Mouse (Mus musculus): ENCODE results near the gene Ankrd50. TPM values are rescaled to one million over a fixed set of nuclear protein-coding genes. Genes with fewer than 3 reads are reported as not detected.

The Ankrd50 gene
- 23.7 and 28.2 TPM in 2 replicates for polyA plus RNA-seq (2012; ENCODE audit: insufficient read depth, insufficient read length, missing spikeins)

- peak within 1 kb of the TSS; percentile 89 for H3K4me3 ChIP-seq (ENCODE audit: insufficient read depth, low read depth, low read length)
- H3K27ac ChIP-seq (replicated peaks; ENCODE audit: low read depth, low read length): peak within 1 kb of the TSS; percentile 62
- peaks cover 12% of the 10 kb centered on the region for H3K4me1 ChIP-seq (ENCODE audit: control insufficient read depth, insufficient read depth, insufficient read length, low read length)
Observed at GRCm38 (mm10) chr3:38484191-38485106, at the start of gene Ankrd50. Gene Ankrd50 (minus strand): TSS chr3:38484844.

DNA sequence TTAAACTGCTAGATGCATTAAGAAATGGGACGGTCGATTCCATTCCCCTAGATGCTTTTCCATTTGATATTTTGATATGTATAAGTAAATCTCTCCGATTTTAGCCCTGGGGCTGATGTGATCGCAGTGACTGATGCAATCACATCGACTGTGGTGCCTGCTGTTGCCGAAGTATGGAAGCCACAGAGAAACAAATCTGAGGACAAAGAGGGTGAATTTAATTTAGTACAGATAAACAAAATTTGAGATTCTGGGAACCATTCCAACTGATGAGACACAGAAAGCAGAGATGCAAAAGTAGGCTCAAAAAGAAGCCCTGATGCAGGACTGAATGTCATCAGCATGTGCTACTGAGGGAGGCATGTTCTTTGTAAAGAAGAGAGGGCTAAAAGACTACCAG lies 49.6 kb upstream of the Ankrd50 start:
- Histone ChIP-seq H3K27ac (replicated peaks; ENCODE audit: low read depth, low read length) (no peak overlapping the region), H3K4me1 (ENCODE audit: control insufficient read depth, insufficient read depth, insufficient read length, low read length) (no peaks in the 10 kb centered on the region), H3K4me3 (ENCODE audit: insufficient read depth, low read depth, low read length) (no peak overlapping the region)

DNA sequence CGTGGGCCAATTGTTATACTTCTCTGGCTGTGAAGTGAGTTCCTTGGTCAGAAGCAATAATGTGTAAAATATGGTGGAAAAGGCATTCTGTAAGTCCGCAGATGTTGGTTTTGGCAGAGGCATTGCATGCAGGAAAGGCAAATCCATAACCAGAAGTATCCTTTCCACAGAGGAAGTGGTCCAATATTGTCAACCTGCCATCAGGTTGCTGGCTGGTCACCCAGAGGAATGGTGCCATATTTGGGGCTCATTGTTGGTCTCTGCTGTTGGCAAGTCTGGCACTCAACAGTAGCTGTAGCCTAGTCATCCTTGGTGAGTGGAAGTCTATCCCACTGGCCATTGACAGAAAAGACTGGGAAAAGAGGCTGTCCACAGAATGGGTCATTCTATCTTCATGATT lies 35.8 kb upstream of the Ankrd50 start:
- Histone ChIP-seq H3K4me3 (ENCODE audit: insufficient read depth, low read depth, low read length) (no peak overlapping the region), H3K4me1 (ENCODE audit: control insufficient read depth, insufficient read depth, insufficient read length, low read length) (no peaks in the 10 kb centered on the region)

GRCm38 (mm10) chr3:38519971-38520370 lies 35.3 kb upstream of the Ankrd50 start:
- no peak overlapping the region for H3K27ac ChIP-seq (replicated peaks; ENCODE audit: low read depth, low read length)
- no peak overlapping the region for H3K4me3 ChIP-seq (ENCODE audit: insufficient read depth, low read depth, low read length)
- H3K4me1 ChIP-seq (ENCODE audit: control insufficient read depth, insufficient read depth, insufficient read length, low read length): no peaks in the 10 kb centered on the region

More for the DNA sequence above, 35.8 kb upstream of the Ankrd50 start:
- H3K27ac ChIP-seq (replicated peaks; ENCODE audit: low read depth, low read length): no peak overlapping the region

GRCm38 (mm10) chr3:38503606-38504005 lies 19.0 kb upstream of the Ankrd50 start:
- Histone ChIP-seq H3K4me1 (ENCODE audit: control insufficient read depth, insufficient read depth, insufficient read length, low read length) (no peaks in the 10 kb centered on the region), H3K27ac (replicated peaks; ENCODE audit: low read depth, low read length) (no peak overlapping the region), H3K4me3 (ENCODE audit: insufficient read depth, low read depth, low read length) (no peak overlapping the region)

DNA sequence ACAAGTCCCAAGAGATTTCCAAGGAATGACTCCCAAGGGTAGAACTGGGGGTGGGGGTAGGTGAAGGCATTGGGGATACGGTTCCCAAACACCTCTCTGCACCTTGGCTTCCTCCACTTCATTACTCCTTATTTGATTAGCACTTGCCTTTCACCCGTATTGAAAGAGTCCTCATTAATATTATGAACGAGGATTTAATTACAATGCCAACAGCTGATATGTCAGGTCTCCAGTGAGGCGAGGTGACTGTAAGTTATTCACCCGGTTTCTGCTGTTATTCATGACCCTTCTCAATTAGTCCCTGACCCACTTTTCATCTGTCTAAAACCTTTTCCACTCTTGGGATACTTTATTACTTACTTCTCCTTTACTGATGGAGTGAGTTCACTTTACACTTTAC lies 17.5 kb upstream of the Ankrd50 start:
- Histone ChIP-seq H3K4me1 (ENCODE audit: control insufficient read depth, insufficient read depth, insufficient read length, low read length) (no peaks in the 10 kb centered on the region), H3K27ac (replicated peaks; ENCODE audit: low read depth, low read length) (no peak overlapping the region)

GRCm38 (mm10) chr3:38501739-38502138 lies 17.1 kb upstream of the Ankrd50 start:
- Histone ChIP-seq H3K27ac (replicated peaks; ENCODE audit: low read depth, low read length) (no peak overlapping the region), H3K4me3 (ENCODE audit: insufficient read depth, low read depth, low read length) (no peak overlapping the region), H3K4me1 (ENCODE audit: control insufficient read depth, insufficient read depth, insufficient read length, low read length) (no peaks in the 10 kb centered on the region)

More for the DNA sequence above, 17.5 kb upstream of the Ankrd50 start:
- no peak overlapping the region for H3K4me3 ChIP-seq (ENCODE audit: insufficient read depth, low read depth, low read length)

DNA sequence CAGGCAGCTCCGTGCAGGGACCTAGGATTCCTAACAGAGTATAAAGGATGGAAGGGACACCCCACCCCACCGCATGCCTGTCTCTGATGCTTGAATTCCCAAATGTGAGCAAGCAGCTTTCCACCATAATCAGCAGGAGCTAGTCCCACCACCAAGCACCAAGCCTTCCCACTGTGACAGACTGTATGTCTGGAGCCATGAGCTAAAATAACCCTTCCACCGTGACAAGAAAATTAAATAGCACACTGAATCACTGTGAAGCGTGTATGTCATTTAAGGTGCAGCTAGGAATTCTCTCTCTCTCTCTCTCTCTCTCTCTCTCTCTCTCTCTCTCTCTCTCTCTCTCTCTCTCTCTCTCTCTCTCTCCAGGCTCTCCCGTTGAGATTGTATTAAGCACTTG lies 16.7 kb upstream of the Ankrd50 start:
- Histone ChIP-seq H3K27ac (replicated peaks; ENCODE audit: low read depth, low read length) (no peak overlapping the region), H3K4me3 (ENCODE audit: insufficient read depth, low read depth, low read length) (no peak overlapping the region), H3K4me1 (ENCODE audit: control insufficient read depth, insufficient read depth, insufficient read length, low read length) (no peaks in the 10 kb centered on the region)

DNA sequence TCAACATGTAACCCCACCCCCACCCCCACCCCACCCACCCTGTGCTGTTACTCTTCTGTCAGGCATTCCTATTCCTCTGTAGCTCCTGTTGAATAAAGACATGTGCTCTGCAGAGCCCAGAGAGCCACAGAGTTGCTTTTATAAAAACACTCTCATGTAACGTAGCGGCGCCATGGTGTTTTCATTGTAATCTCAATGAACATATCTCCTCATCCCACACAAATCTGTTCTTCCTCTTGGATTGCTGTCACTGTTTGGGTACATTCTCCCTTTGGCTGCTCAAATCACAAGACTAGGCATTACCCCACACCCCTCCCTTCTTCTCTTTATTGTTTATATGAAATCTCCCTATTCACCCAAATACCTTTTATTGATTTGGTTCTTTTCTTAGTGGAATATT lies 13.9 kb upstream of the Ankrd50 start:
- H3K4me1 ChIP-seq (ENCODE audit: control insufficient read depth, insufficient read depth, insufficient read length, low read length): no peaks in the 10 kb centered on the region
- H3K27ac ChIP-seq (replicated peaks; ENCODE audit: low read depth, low read length): no peak overlapping the region
- no peak overlapping the region for H3K4me3 ChIP-seq (ENCODE audit: insufficient read depth, low read depth, low read length)

GRCm38 (mm10) chr3:38496795-38497385 lies 12.2 kb upstream of the Ankrd50 start:
- H3K4me3 ChIP-seq (ENCODE audit: insufficient read depth, low read depth, low read length): no peak overlapping the region
- H3K27ac ChIP-seq (replicated peaks; ENCODE audit: low read depth, low read length): no peak overlapping the region
- no peaks in the 10 kb centered on the region for H3K4me1 ChIP-seq (ENCODE audit: control insufficient read depth, insufficient read depth, insufficient read length, low read length)

GRCm38 (mm10) chr3:38491702-38492101 lies 7.1 kb upstream of the Ankrd50 start:
- no peak overlapping the region for H3K27ac ChIP-seq (replicated peaks; ENCODE audit: low read depth, low read length)
- H3K4me3 ChIP-seq (ENCODE audit: insufficient read depth, low read depth, low read length): no peak overlapping the region
- no peaks in the 10 kb centered on the region for H3K4me1 ChIP-seq (ENCODE audit: control insufficient read depth, insufficient read depth, insufficient read length, low read length)

- H3K4me1 ChIP-seq (ENCODE audit: control insufficient read depth, insufficient read depth, insufficient read length, low read length): no peaks in the 10 kb centered on the region
- H3K4me3 ChIP-seq (ENCODE audit: insufficient read depth, low read depth, low read length): no peak overlapping the region
- no peak overlapping the region for H3K27ac ChIP-seq (replicated peaks; ENCODE audit: low read depth, low read length)
Observed at GRCm38 (mm10) chr3:38491236-38491635, 6.6 kb upstream of the Ankrd50 start.

- Histone ChIP-seq H3K4me1 (ENCODE audit: control insufficient read depth, insufficient read depth, insufficient read length, low read length) (no peaks in the 10 kb centered on the region), H3K27ac (replicated peaks; ENCODE audit: low read depth, low read length) (no peak overlapping the region), H3K4me3 (ENCODE audit: insufficient read depth, low read depth, low read length) (no peak overlapping the region)
Observed at GRCm38 (mm10) chr3:38490720-38491119, 6.1 kb upstream of the Ankrd50 start.

DNA sequence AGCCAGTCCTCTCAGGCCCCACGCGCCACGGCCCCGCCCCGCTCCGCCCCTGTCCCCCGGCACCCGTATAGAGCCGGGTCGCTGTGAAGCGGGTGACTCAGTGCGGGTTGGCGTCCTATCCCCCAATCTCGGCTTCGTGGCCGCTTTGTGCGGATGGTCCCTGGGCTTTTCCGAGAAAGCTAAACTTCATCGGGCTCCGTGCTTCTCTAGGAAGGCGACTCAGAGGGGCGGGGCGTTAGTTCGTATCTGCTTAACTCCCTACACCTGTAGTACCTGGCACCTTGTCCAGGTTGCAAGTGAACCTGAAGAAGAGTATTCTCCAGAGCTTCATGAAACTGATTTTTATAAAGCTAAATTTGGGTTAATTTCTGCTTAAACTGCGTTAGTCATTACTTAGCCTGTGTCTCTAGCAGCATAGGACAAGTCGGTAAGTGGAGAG lies 482 bp upstream of the Ankrd50 start:
- peak overlapping the region; percentile 49 for H3K27ac ChIP-seq (replicated peaks; ENCODE audit: low read depth, low read length)
- peaks cover 12% of the 10 kb centered on the region for H3K4me1 ChIP-seq (ENCODE audit: control insufficient read depth, insufficient read depth, insufficient read length, low read length)
- H3K4me3 ChIP-seq (ENCODE audit: insufficient read depth, low read depth, low read length): peak overlapping the region; percentile 89

DNA sequence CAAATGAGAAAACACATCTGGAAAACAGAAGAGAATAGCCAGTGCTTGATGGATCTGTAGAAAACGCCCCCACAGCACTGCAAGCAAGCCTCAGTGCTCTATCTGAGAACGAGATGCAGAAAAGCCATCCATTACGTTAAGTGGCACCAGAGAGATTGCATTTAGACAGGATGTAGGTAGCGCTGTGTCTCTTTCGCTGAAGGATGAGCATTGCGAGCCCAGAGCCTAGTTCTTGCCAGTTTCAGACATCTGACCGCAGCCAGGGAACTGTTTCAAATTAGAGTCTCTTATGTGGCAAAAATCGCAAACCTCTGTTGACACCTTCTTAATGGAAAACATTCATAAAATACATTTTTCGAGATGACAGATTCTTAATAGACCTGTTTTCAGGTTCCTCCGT lies 1.1 kb downstream of the Ankrd50 start:
- Histone ChIP-seq H3K4me3 (ENCODE audit: insufficient read depth, low read depth, low read length) (peak overlapping the region; percentile 78), H3K4me1 (ENCODE audit: control insufficient read depth, insufficient read depth, insufficient read length, low read length) (peaks cover 12% of the 10 kb centered on the region), H3K27ac (replicated peaks; ENCODE audit: low read depth, low read length) (no peak overlapping the region)

DNA sequence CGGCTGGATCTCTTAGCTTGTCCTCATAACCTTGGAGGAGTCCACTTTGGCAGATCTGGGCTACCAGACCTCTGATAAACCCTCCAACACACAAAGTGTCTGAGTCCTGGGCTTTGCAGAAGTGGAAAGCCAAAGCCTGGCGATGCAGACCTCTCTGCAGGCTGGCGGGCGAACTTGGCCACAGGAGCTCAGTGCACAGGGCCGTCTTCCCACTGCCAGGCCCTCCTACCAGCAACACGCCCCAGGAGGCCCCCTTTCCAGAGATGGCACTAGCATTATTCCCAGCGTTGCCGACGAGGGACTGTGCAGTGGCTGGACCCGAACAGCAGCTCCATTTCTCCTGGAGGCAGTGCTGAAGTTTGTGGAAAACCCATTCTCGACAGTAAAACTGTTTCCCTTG lies 1.9 kb downstream of the Ankrd50 start:
- H3K4me3 ChIP-seq (ENCODE audit: insufficient read depth, low read depth, low read length): peak overlapping the region; percentile 78
- H3K27ac ChIP-seq (replicated peaks; ENCODE audit: low read depth, low read length): no peak overlapping the region
- H3K4me1 ChIP-seq (ENCODE audit: control insufficient read depth, insufficient read depth, insufficient read length, low read length): peaks cover 17% of the 10 kb centered on the region
